In the genomic region with DNA sequence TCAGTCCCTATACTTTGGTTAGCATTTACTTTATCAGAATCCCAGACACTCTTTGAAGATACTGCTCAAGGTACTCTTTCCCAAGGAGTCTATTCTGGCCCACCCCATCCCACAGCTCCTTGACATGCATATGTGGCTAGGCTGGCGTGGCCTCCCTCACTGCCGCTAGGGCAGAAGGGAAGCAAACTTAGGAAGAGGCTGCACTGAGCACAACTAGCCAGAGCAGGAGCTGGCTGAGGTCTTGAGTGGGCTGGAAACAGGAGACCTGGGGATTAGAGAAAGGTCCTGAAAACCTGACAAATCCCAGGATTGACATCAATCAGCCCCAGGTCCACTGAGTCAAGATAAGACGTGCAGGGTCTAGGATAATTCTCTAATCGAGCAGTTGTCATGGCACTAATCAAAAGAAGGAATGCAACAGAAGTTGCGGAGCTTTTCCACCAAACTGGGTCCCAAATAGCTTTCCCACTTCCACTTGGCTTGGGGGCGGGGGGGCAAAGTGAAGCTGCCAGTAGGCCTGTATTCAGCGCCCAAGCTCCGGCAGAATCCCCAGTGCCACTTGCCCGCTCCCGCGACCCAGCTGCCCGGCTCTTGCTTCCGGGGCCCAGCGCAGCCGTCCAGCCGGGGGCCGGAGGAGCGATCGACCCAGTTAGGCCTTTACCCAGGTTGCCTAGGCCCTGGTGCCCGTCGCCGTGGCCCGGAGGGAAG, we compare ENCODE assay signal across 8 mouse cellular contexts. TPM values are rescaled to one million over a fixed set of nuclear protein-coding genes. Genes with fewer than 3 reads are reported as not detected.
A peak's percentile ranks its signal among the peaks of the same experiment; 100 is the strongest.
DNase-seq lines count a peak whose midpoint lies in the region; ATAC-seq and TF ChIP-seq lines count a peak whose summit lies in the region.

No protein-coding gene starts in this region.

- no peaks in the 10 kb centered on the region for H3K9me3 ChIP-seq in forebrain, postnatal 0 days (ENCODE audit: low read length)
- H3K9me3 ChIP-seq in kidney, embryonic 14.5 days (ENCODE audit: control insufficient read depth, low read length): peaks cover 3% of the 10 kb centered on the region; the same call in 1 of the 2 replicates
- no peaks in the 10 kb centered on the region for H3K9me3 ChIP-seq in stomach, postnatal 0 days (ENCODE audit: control insufficient read depth, low read length)

- peaks cover 4% of the 10 kb centered on the region for H3K4me1 ChIP-seq in forebrain, postnatal 0 days (ENCODE audit: insufficient read depth)
- peaks cover 6% of the 10 kb centered on the region; the same call in 1 of the 2 replicates for H3K4me1 ChIP-seq in kidney, embryonic 14.5 days (ENCODE audit: control insufficient read depth, insufficient read depth, low read length)
- H3K4me1 ChIP-seq in stomach, postnatal 0 days (replicated peaks; ENCODE audit: control insufficient read depth, insufficient read depth): 0 out of 2 replicates have a peak, but pooled peaks cover 2% of the 10 kb centered on the region

- peak overlapping the region; percentile 76 for H3K27ac ChIP-seq in forebrain, postnatal 0 days (ENCODE audit: low read depth, low read length)
- H3K27ac ChIP-seq in kidney, embryonic 14.5 days (ENCODE audit: low read depth, low read length): peak overlapping the region; percentile 53; the same call in 1 of the 2 replicates
- peak overlapping the region; percentile 97 for H3K27ac ChIP-seq in stomach, postnatal 0 days (replicated peaks)

- WGBS in forebrain, postnatal 0 days: 5% methylated on average over 21 of the region's 23 CpGs
- 15% methylated on average over 20 of the region's 23 CpGs for WGBS in kidney, embryonic 14.5 days
- WGBS in stomach, postnatal 0 days: 6% methylated on average over 23 of the region's 23 CpGs

- peak overlapping the region; percentile 33 for H3K4me3 ChIP-seq in forebrain, postnatal 0 days (ENCODE audit: low read depth, low read length)
- peak overlapping the region; percentile 52 for H3K4me3 ChIP-seq in kidney, embryonic 14.5 days (ENCODE audit: low read length)
- peak overlapping the region; percentile 56 for H3K4me3 ChIP-seq in stomach, postnatal 0 days (ENCODE audit: low read depth, low read length)

- peak; percentile 22; the same call in 1 of the 2 replicates for ATAC-seq in frontal cortex, adult (ENCODE audit: low TSS enrichment)
- ATAC-seq in forebrain, postnatal 0 days: peak; percentile 29
- ATAC-seq in kidney, embryonic 14.5 days (ENCODE audit: low FRiP score, low TSS enrichment): peak; percentile 47; the same call in 1 of the 2 replicates
- peak; percentile 19 for ATAC-seq in stomach, postnatal 0 days (ENCODE audit: low FRiP score, low TSS enrichment)

- peak; percentile 30; the same call in 1 of the 2 replicates for TF ChIP-seq CTCF in forebrain, postnatal 0 days (IDR thresholded peaks at IDR 0.05; ENCODE audit: low read depth)
- TF ChIP-seq CTCF in stomach, postnatal 0 days (IDR thresholded peaks at IDR 0.05; ENCODE audit: low read depth): peak; percentile 47

- H3K9ac ChIP-seq in forebrain, postnatal 0 days: peak overlapping the region; percentile 59
- H3K9ac ChIP-seq in kidney, embryonic 14.5 days (ENCODE audit: low read depth, low read length): peak overlapping the region; percentile 90
- H3K9ac ChIP-seq in stomach, postnatal 0 days (ENCODE audit: low read length): peak overlapping the region; percentile 94

- no peak for TF ChIP-seq EP300 in stomach, postnatal 0 days (optimal IDR thresholded peaks at IDR 0.05)

- peak overlapping the region; percentile 66 for H3K4me2 ChIP-seq in forebrain, postnatal 0 days (ENCODE audit: low read depth)
- H3K4me2 ChIP-seq in kidney, embryonic 14.5 days (replicated peaks; ENCODE audit: low read depth, low read length): peak overlapping the region; percentile 82
- peak overlapping the region; percentile 85 for H3K4me2 ChIP-seq in stomach, postnatal 0 days (replicated peaks; ENCODE audit: low read depth)

- no peak for DNase-seq in frontal cortex, postnatal 36 days (ENCODE audit: low spot score in 2 of 2)
- DNase-seq in adipocyte (ENCODE audit: low spot score): peak; percentile 20
- no peak for DNase-seq in forebrain, postnatal 0 days
- peak; percentile 39 for DNase-seq in lung, postnatal 36 days
- DNase-seq in stomach, postnatal 0 days (ENCODE audit: low spot score): no peak
- DNase-seq in cerebellum, adult 11 months: no peak

- no peaks in the 10 kb centered on the region for H3K36me3 ChIP-seq in forebrain, postnatal 0 days (ENCODE audit: insufficient read depth)
- no peaks in the 10 kb centered on the region for H3K36me3 ChIP-seq in kidney, embryonic 14.5 days (ENCODE audit: control insufficient read depth, insufficient read depth, low read length)
- no peaks in the 10 kb centered on the region for H3K36me3 ChIP-seq in stomach, postnatal 0 days (ENCODE audit: control insufficient read depth, insufficient read depth, low read length)

- H3K27me3 ChIP-seq in forebrain, postnatal 0 days (ENCODE audit: insufficient read depth, low read length): no peaks in the 10 kb centered on the region
- no peaks in the 10 kb centered on the region for H3K27me3 ChIP-seq in kidney, embryonic 14.5 days (ENCODE audit: control insufficient read depth, insufficient read depth, low read length)
- H3K27me3 ChIP-seq in stomach, postnatal 0 days (ENCODE audit: control insufficient read depth, insufficient read depth, low read length): no peaks in the 10 kb centered on the region

RNA-seq across cellular contexts. Expression of gene Nlrx1, which starts 0.9 kb away (rescaled TPM):
- total RNA-seq in forebrain, postnatal 0 days (2014; rRNA removed): 5.8 and 5.9 TPM in 2 replicates
- polyA plus RNA-seq in forebrain, postnatal 0 days (2015; fragmentation: Nextera tagmentation; extraction: Ambion mirVana): 5.7 and 7.1 TPM in 2 replicates
- polyA plus RNA-seq in kidney, embryonic 14.5 days (2014; fragmentation: Nextera tagmentation; extraction: Ambion mirVana): 3.2 and 5.6 TPM in 2 replicates
- 9.2 and 10.7 TPM in 2 replicates for polyA plus RNA-seq in stomach, postnatal 0 days (2015; fragmentation: Nextera tagmentation; extraction: Ambion mirVana)

RNA-seq across cellular contexts. Expression of gene Pdzd3, which starts 16.2 kb away (rescaled TPM):
- 0.33 and 1.0 TPM in 2 replicates for total RNA-seq in forebrain, postnatal 0 days (2014; rRNA removed)
- 0.43 and 1.0 TPM in 2 replicates for polyA plus RNA-seq in forebrain, postnatal 0 days (2015; fragmentation: Nextera tagmentation; extraction: Ambion mirVana)
- polyA plus RNA-seq in kidney, embryonic 14.5 days (2014; fragmentation: Nextera tagmentation; extraction: Ambion mirVana): 1.9 and 4.2 TPM in 2 replicates
- polyA plus RNA-seq in stomach, postnatal 0 days (2015; fragmentation: Nextera tagmentation; extraction: Ambion mirVana): 0.08 and 0.13 TPM in 2 replicates

RNA-seq across cellular contexts. Expression of gene Abcg4, which starts 20.9 kb away (rescaled TPM):
- total RNA-seq in forebrain, postnatal 0 days (2014; rRNA removed): 30.6 and 45.2 TPM in 2 replicates
- 15.2 and 20.4 TPM in 2 replicates for polyA plus RNA-seq in forebrain, postnatal 0 days (2015; fragmentation: Nextera tagmentation; extraction: Ambion mirVana)
- polyA plus RNA-seq in kidney, embryonic 14.5 days (2014; fragmentation: Nextera tagmentation; extraction: Ambion mirVana): 1.5 and 2.7 TPM in 2 replicates
- polyA plus RNA-seq in stomach, postnatal 0 days (2015; fragmentation: Nextera tagmentation; extraction: Ambion mirVana): 1.4 TPM in 2 replicates

RNA-seq across cellular contexts. Expression of gene Ccdc153, which starts 27.0 kb away (rescaled TPM):
- total RNA-seq in forebrain, postnatal 0 days (2014; rRNA removed): 3.5 and 7.8 TPM in 2 replicates
- polyA plus RNA-seq in forebrain, postnatal 0 days (2015; fragmentation: Nextera tagmentation; extraction: Ambion mirVana): 5.0 and 7.0 TPM in 2 replicates
- not detected in 2 replicates for polyA plus RNA-seq in kidney, embryonic 14.5 days (2014; fragmentation: Nextera tagmentation; extraction: Ambion mirVana)
- not detected in 2 replicates for polyA plus RNA-seq in stomach, postnatal 0 days (2015; fragmentation: Nextera tagmentation; extraction: Ambion mirVana)

RNA-seq across cellular contexts. Expression of gene Cbl, which starts 33.6 kb away (rescaled TPM):
- 16.0 and 24.4 TPM in 2 replicates for total RNA-seq in forebrain, postnatal 0 days (2014; rRNA removed)
- polyA plus RNA-seq in forebrain, postnatal 0 days (2015; fragmentation: Nextera tagmentation; extraction: Ambion mirVana): 6.8 and 14.4 TPM in 2 replicates
- 14.8 and 27.9 TPM in 2 replicates for polyA plus RNA-seq in kidney, embryonic 14.5 days (2014; fragmentation: Nextera tagmentation; extraction: Ambion mirVana)
- polyA plus RNA-seq in stomach, postnatal 0 days (2015; fragmentation: Nextera tagmentation; extraction: Ambion mirVana): 4.9 and 5.7 TPM in 2 replicates

Comparison
In these comparisons a context has a peak if more than half of its experiments do, and no peak if none do; other contexts are left out.
1. DNase-seq: peak in adipocyte (single experiment) and lung, postnatal 36 days (single experiment); none in frontal cortex, postnatal 36 days (0 of 2), forebrain, postnatal 0 days (single experiment), stomach, postnatal 0 days (single experiment) and cerebellum, adult 11 months (single experiment).
2. Peak in every context shown above with its lines, with median percentiles within 50 percentile points of each other: ATAC-seq, H3K27ac ChIP-seq, H3K4me2 ChIP-seq, H3K4me3 ChIP-seq and H3K9ac ChIP-seq.